Mouse (Mus musculus) stomach, embryonic 14.5 days (tissue): ENCODE results near the gene Alg12. TPM values are rescaled to one million over a fixed set of nuclear protein-coding genes. Genes with fewer than 3 reads are reported as not detected.
"Not testable (repeated sequence)": the region's sequence is repeated elsewhere in the genome, so short reads cannot be mapped to it uniquely, and the experiment has no call there.

Experiments
- ATAC-seq: fragments of 200-750 bp; cut with Nextera tagmentation; 2 replicates; pipeline ENCODE4 v1.8.0; 2017; ENCODE audit warnings: low read depth, moderate TSS enrichment; ENCODE audit not compliant: insufficient number of reproducible peaks, insufficient read depth, low FRiP score
- H3K27ac ChIP-seq: fragments of 300-500 bp; sonication (generic); 2 replicates; pipeline ENCODE4 v1.5.1; 2014; ENCODE audit warnings: mild to moderate bottlenecking, low read length, moderate library complexity, mixed read lengths
- H3K27me3 ChIP-seq: fragments of 300-500 bp; sonication (generic); 2 replicates; pipeline ENCODE4 v1.6.1; 2014; ENCODE audit warnings: low read length, control low read depth, mixed read lengths; ENCODE audit not compliant: control insufficient read depth, insufficient read depth
- H3K36me3 ChIP-seq: fragments of 300-500 bp; sonication (generic); 2 replicates; pipeline ENCODE4 v1.6.1; 2014; ENCODE audit warnings: mild to moderate bottlenecking, control low read depth, low read length, moderate library complexity, mixed read lengths; ENCODE audit not compliant: control insufficient read depth, insufficient read depth
- H3K4me1 ChIP-seq: fragments of 300-500 bp; sonication (generic); 2 replicates; pipeline ENCODE4 v1.6.1; 2014; ENCODE audit warnings: low read length, control low read depth, mixed read lengths; ENCODE audit not compliant: control insufficient read depth, insufficient read depth
- H3K4me2 ChIP-seq: fragments of 300-500 bp; sonication (generic); replicated peaks from 2 replicates; pipeline ENCODE4 v1.6.1; 2014; ENCODE audit warnings: low read depth, low read length, control low read depth
- H3K4me3 ChIP-seq: fragments of 300-500 bp; sonication (generic); 2 replicates; pipeline ENCODE4 v1.5.1; 2014; ENCODE audit warnings: low read depth, low read length, control low read depth
- H3K9ac ChIP-seq: fragments of 300-500 bp; sonication (generic); replicated peaks from 2 replicates; pipeline ENCODE4 v1.6.1; 2014; ENCODE audit warnings: low read depth, mild to moderate bottlenecking, control low read depth, low read length, moderate library complexity, mixed read lengths
- H3K9me3 ChIP-seq: fragments of 300-500 bp; sonication (generic); 2 replicates; pipeline ENCODE4 v1.6.1; 2016; ENCODE audit warnings: low read depth, low read length, control low read depth; ENCODE audit not compliant: control insufficient read depth
- WGBS: fragments of 180-500 bp; shearing (Covaris S2); extraction: QIAGEN DNeasy Blood & Tissue Kit; methylation state at CpG from one replicate; pipeline ENCODE4 v1.1.7; 2014; 5-methylcytosine and 5-hydroxymethylcytosine counted together
- polyA plus RNA-seq: library from polyadenylated mRNA; unstranded; fragments of >200 nt; fragmentation: Nextera tagmentation; extraction: Ambion mirVana; gene quantifications from 2 replicates; pipeline ENCODE4 v1.2.1, GENCODE M21; 2014

Gene Alg12
- polyA plus RNA-seq, 1 experiment from 2014 or later, result 12.7 TPM

DNA sequence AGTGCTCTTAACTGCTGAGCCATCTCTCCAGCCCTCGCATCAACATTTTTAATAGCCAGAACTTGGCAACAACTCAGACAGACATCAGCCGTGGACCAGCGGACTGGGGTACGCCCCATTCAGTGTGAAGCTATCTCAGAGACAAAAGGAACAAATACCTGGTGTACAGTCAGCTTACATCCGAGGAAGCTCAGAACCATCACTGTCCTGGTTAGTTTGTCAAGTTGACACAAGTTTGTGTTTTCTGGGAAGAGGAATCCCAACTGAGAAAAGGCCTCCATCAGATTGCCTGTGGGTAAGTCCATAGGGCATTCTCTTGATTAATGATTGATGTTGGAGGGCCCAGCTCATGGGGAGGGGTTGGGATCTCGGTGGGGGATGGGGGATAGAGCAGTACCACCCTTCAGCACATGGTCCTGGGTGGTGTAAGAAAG lies 18.2 kb downstream of the Alg12 start:
- WGBS, result 67% methylated on average over 6 of the region's 6 CpGs
- no peak for ATAC-seq
- H3K4me1 ChIP-seq, result no peaks in the 10 kb centered on the region
- no peak overlapping the region for H3K4me3 ChIP-seq
- H3K9me3 ChIP-seq, result no peaks in the 10 kb centered on the region
- H3K9ac ChIP-seq, result no peak overlapping the region
- peaks cover 12% of the 10 kb centered on the region for H3K36me3 ChIP-seq
- no peak overlapping the region for H3K4me2 ChIP-seq
- no peaks in the 10 kb centered on the region for H3K27me3 ChIP-seq
- H3K27ac ChIP-seq, result no peak overlapping the region

DNA sequence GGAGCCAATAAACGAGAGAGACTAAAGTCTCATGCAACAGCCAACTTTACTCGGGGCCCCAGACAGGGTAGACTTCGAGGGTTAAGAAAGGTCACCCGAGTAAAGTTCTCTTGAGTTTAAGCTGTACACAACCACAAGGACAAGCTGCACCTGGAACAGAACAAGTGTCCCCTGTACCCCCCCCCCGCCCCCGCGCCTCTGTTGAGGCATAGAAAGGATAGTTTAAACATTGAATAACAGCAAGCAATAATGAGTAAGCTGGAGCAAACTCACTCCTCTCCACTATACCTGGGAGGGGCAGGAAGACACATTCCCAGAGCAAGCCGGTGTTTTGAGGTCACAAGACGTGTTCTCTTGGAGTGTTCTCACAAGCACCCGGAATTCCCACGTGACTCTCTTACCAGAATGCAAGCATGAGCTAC lies 19.2 kb downstream of the Alg12 start:
- H3K4me2 ChIP-seq, result no peak overlapping the region
- no peak overlapping the region for H3K27ac ChIP-seq
- H3K9ac ChIP-seq, result no peak overlapping the region
- no peak overlapping the region for H3K4me3 ChIP-seq
- no peaks in the 10 kb centered on the region for H3K9me3 ChIP-seq
- H3K27me3 ChIP-seq, result no peaks in the 10 kb centered on the region
- H3K36me3 ChIP-seq, result peaks cover 3% of the 10 kb centered on the region; the same call in 1 of the 2 replicates
- H3K4me1 ChIP-seq, result no peaks in the 10 kb centered on the region
- 75% methylated on average over 11 of the region's 11 CpGs for WGBS
- no peak for ATAC-seq

DNA sequence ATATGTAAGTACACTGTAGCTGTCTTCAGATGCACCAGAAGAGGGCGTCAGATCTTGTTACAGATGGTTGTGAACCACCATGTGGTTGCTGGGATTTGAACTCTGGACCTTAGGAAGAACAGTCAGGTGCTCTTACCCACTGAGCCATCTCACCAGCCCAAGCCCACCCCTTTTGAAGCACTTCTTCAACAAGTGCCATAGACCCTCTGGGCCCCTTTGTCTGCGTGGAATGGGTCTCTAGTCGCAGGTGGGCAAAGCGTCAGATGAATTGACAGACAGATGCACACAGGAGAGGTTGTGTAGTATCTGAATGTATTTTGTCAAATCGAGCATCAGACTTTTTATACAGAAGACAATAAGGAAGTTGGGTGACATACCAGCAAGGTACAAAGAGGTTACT lies 24.4 kb downstream of the Alg12 start:
- not testable (repeated sequence) for H3K4me2 ChIP-seq, H3K27ac ChIP-seq, H3K9me3 ChIP-seq, H3K4me3 ChIP-seq, H3K9ac ChIP-seq, H3K4me1 ChIP-seq, H3K36me3 ChIP-seq, H3K27me3 ChIP-seq, ATAC-seq
- WGBS, result 92% methylated on average over 4 of the region's 5 CpGs

DNA sequence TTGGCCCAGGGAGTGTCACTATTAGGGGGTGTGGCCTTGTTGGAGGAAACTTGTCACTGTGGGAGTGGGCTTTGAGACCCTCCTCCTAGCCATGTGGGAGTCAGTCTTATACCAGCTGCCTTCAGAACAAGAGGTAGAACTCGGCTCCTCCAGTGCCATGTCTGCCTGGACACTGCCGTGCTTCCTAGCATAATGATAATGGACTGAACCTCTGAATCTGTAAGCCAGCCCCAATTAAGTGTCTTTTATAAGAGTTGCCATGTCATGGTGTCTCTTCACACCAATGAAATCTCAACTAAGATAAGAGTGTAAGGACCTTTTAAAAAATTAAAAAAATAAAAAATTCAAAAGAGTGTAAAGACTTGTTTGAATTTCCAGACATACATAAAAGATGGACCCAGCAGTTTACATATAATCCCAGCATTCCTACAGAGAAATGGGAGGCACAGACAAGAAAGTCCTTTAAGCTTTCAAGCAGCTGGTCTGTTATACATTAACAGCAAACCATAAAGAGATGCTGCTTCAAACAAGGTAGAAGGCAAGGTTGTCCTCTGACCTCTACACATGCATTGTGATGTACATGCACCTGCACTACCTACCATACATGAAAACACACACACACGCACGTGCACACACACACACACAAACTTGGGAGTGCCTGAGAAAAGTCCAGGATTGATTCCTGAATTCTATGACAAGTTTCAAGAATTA lies 26.8 kb downstream of the Alg12 start:
- Histone ChIP-seq H3K36me3 (no peaks in the 10 kb centered on the region), H3K27me3 (no peaks in the 10 kb centered on the region), H3K4me1 (no peaks in the 10 kb centered on the region), H3K9me3 (no peaks in the 10 kb centered on the region), H3K9ac (no peak overlapping the region), H3K4me3 (no peak overlapping the region), H3K4me2 (no peak overlapping the region), H3K27ac (no peak overlapping the region)
- 84% methylated on average over 4 of the region's 4 CpGs for WGBS
- no peak for ATAC-seq

DNA sequence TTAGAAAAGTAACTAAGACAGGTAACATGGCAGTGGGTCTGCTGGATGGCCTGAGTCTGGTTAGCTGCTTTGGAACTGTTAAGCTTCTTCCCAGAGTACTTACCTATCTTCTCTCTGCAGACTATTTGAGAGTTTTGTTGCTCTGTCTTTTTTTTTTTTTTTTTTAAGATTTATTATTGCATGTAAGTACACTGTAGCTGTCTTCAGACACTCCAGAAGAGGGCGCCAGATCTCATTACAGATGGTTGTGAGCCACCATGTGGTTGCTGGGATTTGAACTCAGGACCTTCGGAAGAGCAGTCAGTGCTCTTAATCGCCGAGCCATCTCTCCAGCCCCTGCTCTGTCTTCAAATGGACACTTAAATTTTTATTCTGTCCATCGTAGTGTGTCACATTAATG lies 44.5 kb downstream of the Alg12 start:
- not testable (repeated sequence) for H3K4me1 ChIP-seq, H3K27ac ChIP-seq, H3K4me2 ChIP-seq, H3K36me3 ChIP-seq, H3K27me3 ChIP-seq, H3K9me3 ChIP-seq, ATAC-seq, H3K9ac ChIP-seq, H3K4me3 ChIP-seq
- 91% methylated on average over 5 of the region's 5 CpGs for whole genome bisulfite sequencing

DNA sequence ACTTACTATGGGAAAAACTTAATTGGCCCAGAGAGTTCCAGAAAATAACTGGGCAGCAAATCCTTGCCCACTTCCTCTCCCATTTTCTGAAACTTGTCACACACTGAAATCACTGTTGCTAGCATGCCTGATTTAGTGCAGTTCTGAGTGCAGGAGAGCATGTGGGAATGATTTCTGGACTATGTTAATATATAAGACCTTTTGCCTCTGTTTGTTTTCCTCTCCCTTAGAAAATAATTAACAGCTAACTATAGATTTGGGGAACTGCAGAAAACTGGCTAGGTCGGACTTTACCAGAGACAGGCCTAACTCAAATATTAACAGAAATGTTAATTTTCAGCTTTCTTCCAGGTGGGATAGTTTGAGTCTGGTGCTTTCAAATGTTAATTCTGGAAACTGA lies 50.6 kb downstream of the Alg12 start:
- H3K27me3 ChIP-seq, result no peaks in the 10 kb centered on the region
- peaks cover 10% of the 10 kb centered on the region for H3K36me3 ChIP-seq
- 70% methylated on average over 1 of the region's 1 CpGs for WGBS
- no peaks in the 10 kb centered on the region for H3K9me3 ChIP-seq
- H3K4me3 ChIP-seq, result no peak overlapping the region
- no peaks in the 10 kb centered on the region for H3K4me1 ChIP-seq
- no peak for ATAC-seq
- H3K27ac ChIP-seq, result peak overlapping the region; percentile 18; the same call in 1 of the 2 replicates
- H3K9ac ChIP-seq, result no peak overlapping the region
- H3K4me2 ChIP-seq, result no peak overlapping the region

DNA sequence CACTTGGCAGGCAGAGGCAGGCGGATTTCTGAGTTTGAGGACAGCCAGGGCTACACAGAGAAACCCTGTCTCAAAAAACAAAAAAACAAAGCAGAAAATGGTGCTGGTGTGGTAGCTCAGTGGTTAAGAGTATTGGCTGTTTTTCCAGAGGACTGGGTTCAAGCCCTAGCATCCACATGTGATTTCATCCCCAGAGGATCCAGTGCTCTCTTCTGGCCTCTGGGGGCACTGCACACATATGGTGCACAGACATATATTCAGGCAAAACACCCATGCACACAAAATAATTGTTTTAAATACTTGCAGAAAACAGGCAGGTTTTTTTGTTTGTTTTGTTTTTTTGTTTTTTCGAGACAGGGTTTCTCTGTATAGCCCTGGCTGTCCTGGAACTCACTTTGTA lies 53.0 kb downstream of the Alg12 start:
- H3K4me3 ChIP-seq, H3K4me2 ChIP-seq, ATAC-seq, H3K9ac ChIP-seq, H3K27me3 ChIP-seq, H3K4me1 ChIP-seq, H3K9me3 ChIP-seq, H3K27ac ChIP-seq: not testable (repeated sequence)
- WGBS, result 97% methylated on average over 2 of the region's 2 CpGs
- peaks cover 15% of the 10 kb centered on the region for H3K36me3 ChIP-seq

DNA sequence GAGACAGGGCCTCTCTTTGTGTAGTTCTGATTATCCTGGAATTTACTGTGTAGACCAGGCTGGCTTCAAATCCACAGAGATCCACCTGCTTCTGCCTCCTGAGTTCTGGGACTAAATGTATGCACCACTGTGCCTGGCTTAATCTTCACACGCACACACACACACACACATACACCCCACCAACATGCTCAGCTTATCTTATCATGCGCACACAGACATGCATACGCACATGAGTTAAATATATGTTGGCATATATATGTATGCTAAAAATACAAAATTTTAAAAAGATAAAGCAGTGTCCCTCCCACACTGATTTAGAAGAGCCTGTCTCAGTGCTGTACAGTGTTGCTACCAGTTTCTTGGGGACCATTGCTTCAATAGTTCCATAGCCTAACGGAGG lies 57.6 kb downstream of the Alg12 start:
- Histone ChIP-seq H3K27me3 (no peaks in the 10 kb centered on the region), H3K4me3 (no peak overlapping the region), H3K9ac (no peak overlapping the region), H3K4me1 (no peaks in the 10 kb centered on the region), H3K27ac (no peak overlapping the region), H3K9me3 (no peaks in the 10 kb centered on the region), H3K4me2 (no peak overlapping the region), H3K36me3 (peaks cover 26% of the 10 kb centered on the region)
- WGBS, result 94% methylated on average over 4 of the region's 4 CpGs
- ATAC-seq, result peak; percentile 33; the same call in 1 of the 2 replicates

DNA sequence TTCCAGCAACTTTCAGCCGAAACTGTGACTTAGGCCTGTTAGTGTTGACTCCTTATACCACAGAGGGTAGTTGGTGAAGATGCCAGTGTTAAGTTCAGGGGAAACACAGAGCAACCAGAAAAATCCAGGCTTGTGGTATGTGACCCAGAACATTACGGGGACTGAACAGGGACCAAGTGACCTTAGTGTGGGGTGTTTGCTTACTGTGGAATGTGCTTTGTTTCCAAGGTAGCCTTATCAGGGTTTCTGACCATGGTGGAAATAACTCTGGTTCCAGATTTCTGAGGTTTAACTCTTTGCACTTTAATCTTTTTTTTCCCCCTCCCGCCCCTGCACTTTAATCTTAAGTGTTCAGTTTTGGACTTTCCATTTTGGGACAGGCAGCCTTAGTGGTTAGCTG lies 61.1 kb downstream of the Alg12 start:
- no peaks in the 10 kb centered on the region for H3K9me3 ChIP-seq

More for the DNA sequence above, 61.1 kb downstream of the Alg12 start:
- Histone ChIP-seq H3K4me1 (peaks cover 3% of the 10 kb centered on the region; the same call in 1 of the 2 replicates), H3K9ac (no peak overlapping the region), H3K4me3 (no peak overlapping the region), H3K27ac (0 out of 2 replicates have a peak overlapping the region, but pooled peaks have one; percentile 2), H3K4me2 (no peak overlapping the region), H3K27me3 (no peaks in the 10 kb centered on the region), H3K36me3 (peaks cover 22% of the 10 kb centered on the region)
- no peak for ATAC-seq
- 68% methylated on average over 3 of the region's 3 CpGs for WGBS
